Comparison of ENCODE assay signal across 8 mouse cellular contexts in the genomic region with DNA sequence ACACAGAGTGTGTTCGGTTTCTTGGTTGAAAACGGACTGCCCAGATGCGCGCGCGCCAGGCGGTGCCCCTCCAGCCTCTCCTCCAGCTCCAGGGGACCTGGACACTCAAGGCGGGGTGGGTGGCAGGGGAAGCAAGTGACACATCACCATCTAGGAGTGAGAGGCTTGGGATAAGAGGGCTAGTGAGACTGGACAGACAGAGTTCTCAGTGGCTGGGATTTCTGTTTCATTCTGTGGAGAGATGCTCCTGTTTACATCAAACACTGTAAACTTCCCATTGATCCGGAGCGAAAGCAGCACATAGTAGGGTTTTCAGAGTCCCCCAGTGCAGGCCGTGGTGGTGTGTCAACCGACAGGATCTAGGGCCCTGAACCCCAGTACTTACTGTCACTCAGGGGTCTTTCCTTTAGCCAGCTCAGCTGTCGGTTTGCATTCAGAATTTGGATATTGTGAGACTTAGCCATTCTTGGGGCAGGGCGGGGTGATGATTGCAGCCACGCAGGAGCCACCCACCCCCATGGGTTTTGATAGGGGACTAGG. TPM values are rescaled to one million over a fixed set of nuclear protein-coding genes. Genes with fewer than 3 reads are reported as not detected.
DNase-seq lines count a peak whose midpoint lies in the region; ATAC-seq lines count a peak whose summit lies in the region.

No protein-coding gene starts in this region.

- no peaks in the 10 kb centered on the region for H3K9me3 ChIP-seq in kidney, embryonic 15.5 days (replicated peaks)
- H3K9me3 ChIP-seq in embryonic facial prominence, embryonic 11.5 days (replicated peaks; ENCODE audit: control insufficient read depth, low read length): no peaks in the 10 kb centered on the region
- no peaks in the 10 kb centered on the region for H3K9me3 ChIP-seq in hindbrain, embryonic 14.5 days (ENCODE audit: control insufficient read depth, low read length)
- no peaks in the 10 kb centered on the region for H3K9me3 ChIP-seq in midbrain, embryonic 14.5 days (ENCODE audit: control insufficient read depth, low read length)

- H3K27ac ChIP-seq in kidney, embryonic 15.5 days: no peak overlapping the region; the same call in 1 of the 2 replicates
- no peak overlapping the region for H3K27ac ChIP-seq in embryonic facial prominence, embryonic 11.5 days (replicated peaks; ENCODE audit: low read depth, low read length)
- H3K27ac ChIP-seq in hindbrain, embryonic 14.5 days: no peak overlapping the region
- no peak overlapping the region for H3K27ac ChIP-seq in midbrain, embryonic 14.5 days (replicated peaks; ENCODE audit: low read depth, low read length)

- H3K4me3 ChIP-seq in kidney, embryonic 15.5 days (replicated peaks): peak overlapping the region; percentile 92
- H3K4me3 ChIP-seq in embryonic facial prominence, embryonic 11.5 days (ENCODE audit: low read depth, low read length): peak overlapping the region; percentile 81
- peak overlapping the region; percentile 68 for H3K4me3 ChIP-seq in hindbrain, embryonic 14.5 days (replicated peaks; ENCODE audit: low read length)
- peak overlapping the region; percentile 83 for H3K4me3 ChIP-seq in midbrain, embryonic 14.5 days (replicated peaks; ENCODE audit: low read depth, low read length)

- DNase-seq in kidney, adult 18-20 months: no peak
- DNase-seq in embryonic facial prominence, embryonic 11.5 days (ENCODE audit: low spot score): no peak
- DNase-seq in hindbrain, embryonic 14.5 days (ENCODE audit: low spot score): no peak
- DNase-seq in midbrain, embryonic 14.5 days: no peak
- no peak for DNase-seq in ovary, postnatal 14 days (ENCODE audit: low spot score)
- no peak for DNase-seq in kidney, adult 9 months

- peak overlapping the region; percentile 84 for H3K9ac ChIP-seq in kidney, embryonic 15.5 days
- peak overlapping the region; percentile 80 for H3K9ac ChIP-seq in embryonic facial prominence, embryonic 11.5 days (replicated peaks; ENCODE audit: low read length)
- H3K9ac ChIP-seq in hindbrain, embryonic 14.5 days: peak overlapping the region; percentile 72
- peak overlapping the region; percentile 68 for H3K9ac ChIP-seq in midbrain, embryonic 14.5 days (replicated peaks; ENCODE audit: low read length)

- ATAC-seq in kidney, embryonic 15.5 days (replicated peaks; ENCODE audit: low FRiP score): no peak
- ATAC-seq in embryonic facial prominence, embryonic 11.5 days (replicated peaks; ENCODE audit: insufficient number of reproducible peaks, low FRiP score, low TSS enrichment, low read depth): no peak
- no peak for ATAC-seq in hindbrain, embryonic 14.5 days (ENCODE audit: low FRiP score)
- ATAC-seq in midbrain, embryonic 14.5 days (ENCODE audit: low FRiP score, low TSS enrichment): no peak
- ATAC-seq in inflammation-experienced regulatory T-cells, adult 6 months: no peak

- peaks cover 33% of the 10 kb centered on the region for H3K27me3 ChIP-seq in kidney, embryonic 15.5 days
- H3K27me3 ChIP-seq in embryonic facial prominence, embryonic 11.5 days (ENCODE audit: control insufficient read depth, insufficient read depth, low read length): peaks cover 21% of the 10 kb centered on the region
- H3K27me3 ChIP-seq in hindbrain, embryonic 14.5 days (ENCODE audit: control insufficient read depth, insufficient read depth, low read length): peaks cover 32% of the 10 kb centered on the region
- H3K27me3 ChIP-seq in midbrain, embryonic 14.5 days (ENCODE audit: control insufficient read depth, insufficient read depth, low read length): peaks cover 29% of the 10 kb centered on the region

- H3K36me3 ChIP-seq in kidney, embryonic 15.5 days: peaks cover 5% of the 10 kb centered on the region
- H3K36me3 ChIP-seq in embryonic facial prominence, embryonic 11.5 days (replicated peaks; ENCODE audit: control insufficient read depth, insufficient read depth, low read depth, low read length): no peaks in the 10 kb centered on the region
- peaks cover 3% of the 10 kb centered on the region for H3K36me3 ChIP-seq in hindbrain, embryonic 14.5 days (replicated peaks; ENCODE audit: control insufficient read depth, insufficient read depth)
- no peaks in the 10 kb centered on the region for H3K36me3 ChIP-seq in midbrain, embryonic 14.5 days (ENCODE audit: control insufficient read depth, insufficient read depth, low read length)

- H3K4me1 ChIP-seq in kidney, embryonic 15.5 days: peaks cover 27% of the 10 kb centered on the region
- H3K4me1 ChIP-seq in embryonic facial prominence, embryonic 11.5 days (ENCODE audit: control insufficient read depth, insufficient read depth, low read length): peaks cover 3% of the 10 kb centered on the region; the same call in 1 of the 2 replicates
- peaks cover 18% of the 10 kb centered on the region for H3K4me1 ChIP-seq in hindbrain, embryonic 14.5 days (replicated peaks; ENCODE audit: control insufficient read depth, insufficient read depth, low read length)
- peaks cover 18% of the 10 kb centered on the region; the same call in 1 of the 2 replicates for H3K4me1 ChIP-seq in midbrain, embryonic 14.5 days (ENCODE audit: control insufficient read depth, insufficient read depth, low read length)

- peak overlapping the region; percentile 92 for H3K4me2 ChIP-seq in kidney, embryonic 15.5 days
- peak overlapping the region; percentile 89 for H3K4me2 ChIP-seq in embryonic facial prominence, embryonic 11.5 days (ENCODE audit: low read depth, low read length)
- peak overlapping the region; percentile 99 for H3K4me2 ChIP-seq in hindbrain, embryonic 14.5 days (replicated peaks)
- peak overlapping the region; percentile 94 for H3K4me2 ChIP-seq in midbrain, embryonic 14.5 days (ENCODE audit: low read length)

- 25% methylated on average over 15 of the region's 15 CpGs for WGBS in kidney, embryonic 15.5 days
- WGBS in embryonic facial prominence, embryonic 11.5 days: 17% methylated on average over 15 of the region's 15 CpGs
- WGBS in hindbrain, embryonic 14.5 days: 22% methylated on average over 15 of the region's 15 CpGs
- WGBS in midbrain, embryonic 14.5 days: 19% methylated on average over 15 of the region's 15 CpGs

RNA-seq across cellular contexts. Expression of a gene that starts 0.9 kb away (rescaled TPM):
- 34.3 and 38.7 TPM in 2 replicates for polyA plus RNA-seq in kidney, embryonic 15.5 days (2015; fragmentation: Nextera tagmentation; extraction: Ambion mirVana)
- polyA plus RNA-seq in embryonic facial prominence, embryonic 11.5 days (2014; fragmentation: Nextera tagmentation; extraction: Ambion mirVana): 31.5 and 36.4 TPM in 2 replicates
- polyA plus RNA-seq in hindbrain, embryonic 14.5 days (2014; fragmentation: Nextera tagmentation; extraction: Ambion mirVana): 18.7 and 21.6 TPM in 2 replicates
- 15.6 and 17.9 TPM in 2 replicates for polyA plus RNA-seq in midbrain, embryonic 14.5 days (2014; fragmentation: Nextera tagmentation; extraction: Ambion mirVana)
- 10 to 100 TPM; 44.9 to 51.8 (median 50.5) TPM for polyA plus RNA-seq in inflammation-experienced regulatory T-cells, adult 6 months (2017; shearing (Covaris generic))

RNA-seq across cellular contexts. Expression of a gene that starts 1.6 kb away (rescaled TPM):
- polyA plus RNA-seq in kidney, embryonic 15.5 days (2015; fragmentation: Nextera tagmentation; extraction: Ambion mirVana): 0.23 TPM in 2 replicates
- polyA plus RNA-seq in embryonic facial prominence, embryonic 11.5 days (2014; fragmentation: Nextera tagmentation; extraction: Ambion mirVana): 0.07 and 0.14 TPM in 2 replicates
- polyA plus RNA-seq in hindbrain, embryonic 14.5 days (2014; fragmentation: Nextera tagmentation; extraction: Ambion mirVana): 0.04 and 0.17 TPM in 2 replicates
- polyA plus RNA-seq in midbrain, embryonic 14.5 days (2014; fragmentation: Nextera tagmentation; extraction: Ambion mirVana): 0.07 TPM in 1 of 2 replicates, not detected in the other
- not detected for polyA plus RNA-seq in inflammation-experienced regulatory T-cells, adult 6 months (2017; shearing (Covaris generic))

RNA-seq across cellular contexts. Expression of a gene that starts 30.9 kb away (rescaled TPM):
- 66.6 and 68.0 TPM in 2 replicates for polyA plus RNA-seq in kidney, embryonic 15.5 days (2015; fragmentation: Nextera tagmentation; extraction: Ambion mirVana)
- polyA plus RNA-seq in embryonic facial prominence, embryonic 11.5 days (2014; fragmentation: Nextera tagmentation; extraction: Ambion mirVana): 49.1 TPM in 2 replicates
- 116 and 121 TPM in 2 replicates for polyA plus RNA-seq in hindbrain, embryonic 14.5 days (2014; fragmentation: Nextera tagmentation; extraction: Ambion mirVana)
- polyA plus RNA-seq in midbrain, embryonic 14.5 days (2014; fragmentation: Nextera tagmentation; extraction: Ambion mirVana): 86.2 and 87.1 TPM in 2 replicates
- polyA plus RNA-seq in inflammation-experienced regulatory T-cells, adult 6 months (2017; shearing (Covaris generic)): 10 to 100 TPM; 48.7 to 54.7 (median 50.4) TPM

RNA-seq across cellular contexts. Expression of a gene that starts 49.4 kb away (rescaled TPM):
- polyA plus RNA-seq in kidney, embryonic 15.5 days (2015; fragmentation: Nextera tagmentation; extraction: Ambion mirVana): 0.23 and 0.43 TPM in 2 replicates
- 0.48 TPM in 1 of 2 replicates, not detected in the other for polyA plus RNA-seq in embryonic facial prominence, embryonic 11.5 days (2014; fragmentation: Nextera tagmentation; extraction: Ambion mirVana)
- polyA plus RNA-seq in hindbrain, embryonic 14.5 days (2014; fragmentation: Nextera tagmentation; extraction: Ambion mirVana): 0.53 and 0.59 TPM in 2 replicates
- polyA plus RNA-seq in midbrain, embryonic 14.5 days (2014; fragmentation: Nextera tagmentation; extraction: Ambion mirVana): 0.65 and 0.97 TPM in 2 replicates
- polyA plus RNA-seq in inflammation-experienced regulatory T-cells, adult 6 months (2017; shearing (Covaris generic)): not detected
